Mouse (Mus musculus) spleen, adult 2 months (tissue): ENCODE measurements around the gene Afdn.

ENCODE experiments used
- CTCF ChIP-seq: fragments of 200-500 bp; IDR thresholded peaks from 2 replicates; pipeline ENCODE4 v1.5.1; 2011; ENCODE audit warnings: mild to moderate bottlenecking, inconsistent platforms; ENCODE audit not compliant: insufficient read depth, insufficient read length, insufficient replicate concordance; ENCODE audit errors: extremely low read depth
- POLR2A ChIP-seq: fragments of 200-500 bp; IDR thresholded peaks from 2 replicates; pipeline ENCODE4 v1.6.1; 2011; ENCODE audit warnings: low read depth, low read length, inconsistent platforms

GRCm38 (mm10) chr17:13742334-13742733 lies 18.0 kb upstream of the Afdn start:
- no peak for TF ChIP-seq POLR2A
- no peak for TF ChIP-seq CTCF
